Mouse (Mus musculus) embryonic fibroblast, embryonic 13.5 days (primary cell): ENCODE results near the gene Abca1. TPM values are rescaled to one million over a fixed set of nuclear protein-coding genes. Genes with fewer than 3 reads are reported as not detected.

Experiments used
- H3K27ac ChIP-seq: 2 replicates; pipeline ENCODE4 v1.5.1; 2012; ENCODE audit warnings: low read length, control low read depth, inconsistent platforms; ENCODE audit not compliant: insufficient read depth
- H3K4me1 ChIP-seq: 2 replicates; pipeline ENCODE4 v1.6.1; 2011; ENCODE audit warnings: low read length; ENCODE audit not compliant: control insufficient read depth, insufficient read depth
- H3K4me3 ChIP-seq: 2 replicates; pipeline ENCODE4 v1.5.1; 2011; ENCODE audit warnings: mild to moderate bottlenecking, control low read depth, low read length; ENCODE audit not compliant: insufficient read depth
- CTCF ChIP-seq: IDR thresholded peaks from 2 replicates; pipeline ENCODE4 v1.5.1; 2011; ENCODE audit warnings: mild to moderate bottlenecking, control low read depth, low read length, moderate library complexity, borderline replicate concordance; ENCODE audit not compliant: insufficient read depth
- POLR2A ChIP-seq: IDR thresholded peaks from 2 replicates; pipeline ENCODE4 v1.6.1; 2011; ENCODE audit warnings: low read depth, mild to moderate bottlenecking, control low read depth, low read length, moderate library complexity
- polyA plus RNA-seq: library from polyadenylated mRNA; stranded (reverse); fragments of >200 nt; gene quantifications from 2 replicates; pipeline ENCODE4 v1.2.4, GENCODE M21; 2011; ENCODE audit warnings: low read depth; ENCODE audit not compliant: missing spikeins, insufficient read length

Gene Abca1
- polyA plus RNA-seq, 1 experiment = 20.4 TPM

DNA sequence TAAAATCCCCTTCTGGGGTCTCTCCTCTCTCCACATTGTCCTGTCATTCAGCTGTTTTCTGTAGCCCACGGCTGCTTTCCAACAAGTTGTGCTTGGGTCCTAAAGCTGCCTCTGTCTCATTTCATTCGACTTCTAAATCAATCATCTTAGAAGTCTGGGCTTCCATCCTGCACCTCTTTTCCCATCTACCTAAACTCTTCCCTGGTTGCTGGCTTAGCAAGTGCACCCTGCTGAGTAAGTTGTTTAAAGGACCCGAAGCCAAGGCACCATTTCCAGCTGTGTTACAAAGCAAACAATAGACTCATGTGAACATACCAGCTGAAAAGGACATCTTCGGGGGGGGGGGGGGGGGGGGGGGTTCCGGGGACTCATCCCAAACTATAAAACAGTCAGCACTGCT is 7.0 kb downstream of the Abca1 start:
- H3K27ac ChIP-seq = no peak overlapping the region
- no peak overlapping the region for H3K4me3 ChIP-seq
- no peak for TF ChIP-seq POLR2A
- no peak for TF ChIP-seq CTCF
- no peaks in the 10 kb centered on the region for H3K4me1 ChIP-seq

DNA sequence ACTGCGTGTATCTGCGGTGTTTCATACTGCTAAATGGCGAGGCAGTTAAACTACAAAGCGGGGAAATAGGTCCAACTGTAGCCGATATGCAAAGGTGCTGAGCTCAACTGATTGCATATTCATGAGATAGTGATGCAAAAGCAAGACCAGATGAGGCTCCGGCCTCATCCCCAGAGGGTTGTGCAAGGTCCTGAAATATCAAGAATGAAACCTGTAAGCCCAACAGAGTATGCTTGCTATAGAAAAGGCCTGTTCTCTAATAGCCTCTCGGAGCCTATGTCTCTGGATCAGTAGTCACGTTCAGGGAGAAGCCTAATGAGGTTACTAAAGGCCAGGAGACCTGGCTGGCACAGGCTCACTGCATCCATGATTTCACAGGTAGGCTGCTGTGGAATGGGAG is 9.2 kb downstream of the Abca1 start:
- Histone ChIP-seq H3K27ac (no peak overlapping the region), H3K4me3 (no peak overlapping the region), H3K4me1 (no peaks in the 10 kb centered on the region)
- TF ChIP-seq CTCF (no peak), POLR2A (no peak)

DNA sequence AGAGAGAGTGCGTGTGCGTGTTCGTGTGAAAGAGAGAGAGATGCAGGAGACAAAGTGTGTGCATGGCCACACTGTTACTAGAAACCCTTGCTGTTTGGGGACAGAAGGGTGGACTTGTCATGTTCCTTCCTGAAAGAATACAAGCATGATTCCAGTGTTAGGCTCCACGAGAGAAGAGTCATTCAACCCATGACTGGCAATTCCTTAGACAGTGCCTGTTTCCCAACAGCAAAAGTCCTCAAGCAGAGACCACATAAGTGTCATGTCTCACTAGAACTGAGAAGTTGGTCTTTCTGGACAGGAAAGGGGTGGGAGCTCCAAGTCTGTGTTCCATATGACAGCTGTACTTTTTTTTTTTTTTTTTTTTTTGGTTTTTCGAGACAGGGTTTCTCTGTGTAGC is 10.1 kb downstream of the Abca1 start:
- TF ChIP-seq CTCF (no peak), POLR2A (no peak)
- Histone ChIP-seq H3K27ac (no peak overlapping the region), H3K4me1 (no peaks in the 10 kb centered on the region), H3K4me3 (no peak overlapping the region)

DNA sequence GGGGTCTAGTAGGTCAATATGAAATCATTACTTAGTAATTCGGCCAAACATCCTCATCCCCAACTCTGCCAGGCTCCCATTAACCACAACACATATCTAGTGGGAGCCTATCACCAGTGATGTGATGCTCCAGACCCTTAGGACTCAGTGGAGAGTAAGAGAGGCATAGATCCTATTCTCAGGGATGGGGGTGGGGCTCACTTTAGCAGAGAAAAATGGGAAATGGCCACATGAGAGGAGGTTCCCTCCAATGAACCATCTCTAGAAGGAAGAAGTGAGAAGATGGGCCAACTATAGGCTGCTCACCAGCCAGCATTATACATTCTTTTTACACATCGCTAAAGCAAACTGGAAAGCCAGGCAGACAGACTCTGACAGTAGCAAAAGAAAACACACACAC is 10.9 kb downstream of the Abca1 start:
- Histone ChIP-seq H3K27ac (no peak overlapping the region), H3K4me1 (no peaks in the 10 kb centered on the region), H3K4me3 (no peak overlapping the region)
- no peak for TF ChIP-seq POLR2A
- no peak for TF ChIP-seq CTCF

DNA sequence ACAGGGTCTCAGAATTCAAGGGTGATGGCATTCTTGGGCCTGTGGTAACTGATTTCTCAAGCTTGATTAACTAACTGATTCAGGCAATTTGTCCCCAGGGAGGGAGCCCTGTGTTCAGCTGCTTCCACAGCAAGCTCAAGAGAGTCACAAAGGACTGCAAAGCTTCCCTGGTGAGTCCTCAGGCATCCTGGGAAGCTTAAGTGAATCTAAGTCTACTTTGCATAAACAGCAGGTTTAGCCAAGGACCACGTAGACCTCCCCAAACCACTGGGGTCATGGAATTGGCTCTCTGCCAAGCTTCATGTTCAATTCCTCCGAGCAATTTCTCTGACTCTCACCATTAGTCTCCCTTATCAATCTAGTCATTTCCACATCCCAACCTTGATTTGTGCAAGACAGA is 12.2 kb downstream of the Abca1 start:
- H3K4me1 ChIP-seq = no peaks in the 10 kb centered on the region
- no peak overlapping the region for H3K4me3 ChIP-seq
- TF ChIP-seq CTCF (no peak), POLR2A (no peak)
- H3K27ac ChIP-seq = no peak overlapping the region

DNA sequence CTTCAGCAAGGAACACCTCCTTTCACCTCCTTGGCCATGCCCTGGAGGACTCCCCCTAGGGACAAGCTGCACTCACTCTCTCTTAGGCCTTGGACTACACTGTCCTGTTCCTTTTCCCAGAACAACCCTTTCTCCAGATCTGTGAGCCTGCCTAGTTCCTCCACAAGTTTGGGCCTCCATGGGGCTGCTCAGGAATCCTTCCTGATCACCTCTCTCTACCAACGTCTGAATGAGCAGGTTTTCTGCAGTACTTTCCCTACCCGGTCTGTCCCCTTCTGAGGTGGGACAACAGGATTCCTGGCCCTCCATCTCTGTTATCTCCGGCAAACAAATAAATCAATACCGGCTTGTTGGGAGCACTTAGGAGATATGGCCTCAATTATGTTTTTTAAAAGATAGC is 12.6 kb downstream of the Abca1 start:
- Histone ChIP-seq H3K4me3 (no peak overlapping the region), H3K4me1 (no peaks in the 10 kb centered on the region), H3K27ac (no peak overlapping the region)
- TF ChIP-seq CTCF (no peak), POLR2A (no peak)

DNA sequence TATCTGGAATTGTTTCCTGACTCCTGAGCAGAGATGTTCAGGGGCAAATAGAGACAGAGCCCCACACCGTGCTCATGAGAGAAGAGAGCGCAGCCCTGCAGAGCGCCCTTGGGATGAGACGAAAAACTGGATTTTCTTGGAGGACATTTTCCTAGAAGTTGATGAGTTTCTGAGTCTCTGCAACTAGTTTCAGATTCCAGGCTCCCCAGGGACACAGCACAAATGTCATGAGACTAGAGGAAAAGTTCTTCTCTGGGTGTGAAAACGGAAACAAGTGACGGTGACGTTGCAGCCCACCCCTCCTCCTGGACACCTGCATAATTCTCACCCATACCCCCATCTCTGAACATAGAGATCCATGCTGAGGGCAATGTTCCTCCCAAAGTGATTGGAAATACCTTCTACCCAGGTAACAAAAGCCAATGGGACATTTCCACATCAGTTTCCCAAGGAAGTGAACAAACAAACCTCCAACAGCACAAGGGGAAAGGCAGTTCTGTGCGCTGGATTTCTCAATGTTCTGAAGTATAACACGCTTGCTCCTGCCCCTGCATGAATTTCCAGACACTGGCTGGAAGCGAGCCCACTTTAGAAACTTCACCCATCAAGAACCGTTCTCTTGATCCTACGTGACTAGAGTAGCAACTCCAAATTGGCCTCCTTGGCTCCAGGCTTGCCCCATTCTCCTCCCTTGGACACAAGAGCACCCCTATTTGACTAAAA is 13.3 kb downstream of the Abca1 start:
- no peak overlapping the region for H3K4me3 ChIP-seq

DNA sequence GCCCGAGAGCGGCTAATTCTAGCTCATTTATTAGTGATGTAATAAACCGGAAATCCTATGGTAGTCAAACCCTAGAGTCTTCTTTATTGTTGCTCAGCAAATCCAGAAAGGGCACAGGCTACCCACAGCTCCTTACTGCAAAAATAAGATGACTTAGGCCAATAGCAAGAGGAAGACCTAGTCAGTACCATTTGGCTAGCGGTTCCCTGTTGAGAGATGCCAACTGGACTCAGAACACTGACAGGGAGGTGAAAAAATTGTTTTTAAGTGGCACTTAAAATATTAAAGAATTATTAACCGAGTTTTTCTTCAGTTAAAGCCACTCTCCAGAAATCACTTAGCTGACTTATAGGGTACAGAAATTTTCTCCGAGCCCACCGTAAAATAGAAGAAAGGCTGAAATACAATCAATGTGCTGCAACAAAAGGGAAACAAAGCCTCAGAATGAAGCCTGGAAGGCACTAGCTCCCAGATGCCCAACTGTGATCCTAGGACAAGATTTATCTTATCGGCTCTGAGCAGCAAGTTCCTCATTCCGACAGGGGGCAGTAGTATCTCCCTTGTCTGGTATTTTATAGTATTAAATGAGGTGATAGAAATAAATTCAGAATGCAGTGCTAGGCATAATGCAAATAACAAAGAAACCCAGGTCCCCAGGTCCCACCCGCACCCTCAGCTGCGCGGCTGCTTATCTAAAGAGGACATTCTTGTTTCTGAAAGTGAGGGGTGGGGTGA is 14.1 kb downstream of the Abca1 start:
- no peak for TF ChIP-seq POLR2A
- TF ChIP-seq CTCF = no peak
- no peak overlapping the region for H3K4me3 ChIP-seq
- no peaks in the 10 kb centered on the region for H3K4me1 ChIP-seq
- H3K27ac ChIP-seq = no peak overlapping the region

More for the DNA sequence above, 13.3 kb downstream of the Abca1 start:
- TF ChIP-seq CTCF = no peak
- no peak for TF ChIP-seq POLR2A
- Histone ChIP-seq H3K4me1 (no peaks in the 10 kb centered on the region), H3K27ac (no peak overlapping the region)

DNA sequence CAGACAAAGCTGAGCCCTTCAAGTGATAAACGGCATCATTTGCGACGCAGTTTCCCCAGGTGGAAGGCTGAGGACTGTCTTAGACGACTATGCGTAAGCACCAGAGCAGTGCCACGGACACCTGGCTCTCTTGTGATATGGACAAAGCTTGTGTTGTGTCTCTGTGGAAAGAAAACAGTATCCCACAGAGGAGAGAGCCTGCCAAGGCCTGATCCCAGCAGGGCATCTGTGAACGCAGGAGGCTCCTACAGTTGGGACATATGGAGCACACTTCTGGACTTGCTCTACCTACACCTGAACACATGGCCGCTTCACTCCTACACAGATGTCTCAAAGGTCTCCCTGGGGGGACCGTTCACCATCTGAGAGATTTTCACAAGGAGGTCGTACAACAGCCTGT is 15.1 kb downstream of the Abca1 start:
- TF ChIP-seq POLR2A (no peak), CTCF (no peak)
- Histone ChIP-seq H3K4me1 (no peaks in the 10 kb centered on the region), H3K4me3 (no peak overlapping the region), H3K27ac (no peak overlapping the region)

DNA sequence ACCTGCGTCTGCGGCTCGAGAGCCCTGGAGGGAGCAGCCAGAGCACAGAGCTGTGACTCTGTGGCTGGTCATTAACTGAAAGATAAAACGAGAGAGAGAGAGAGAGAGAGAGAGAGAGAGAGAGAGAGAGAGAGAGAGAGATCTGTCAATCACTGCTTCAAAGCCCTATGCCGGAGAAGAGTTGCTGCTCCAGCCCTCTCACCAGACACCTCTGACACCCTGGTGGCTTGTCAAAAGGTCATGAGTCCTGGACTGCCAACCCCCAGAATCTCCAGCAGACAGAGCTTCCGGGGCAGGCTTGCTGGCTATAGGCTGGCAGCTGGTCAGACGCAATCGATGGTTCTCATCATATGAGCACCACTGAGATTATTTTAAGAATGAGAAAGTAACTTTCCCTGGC is 15.7 kb downstream of the Abca1 start:
- Histone ChIP-seq H3K27ac (no peak overlapping the region), H3K4me1 (no peaks in the 10 kb centered on the region), H3K4me3 (no peak overlapping the region)
- TF ChIP-seq CTCF (no peak), POLR2A (no peak)
